Mouse (Mus musculus): ENCODE measurements at regions not wholly inside any gene's neighbourhood (a gene's known extent, or its start where the extent isn't known, plus 50 kb on each side); places are given as distances from the start of the nearest gene placed in this dataset.

- no peaks in the 10 kb centered on the region for H3K27me3 ChIP-seq (replicated peaks; ENCODE audit: control insufficient read depth, insufficient read depth, low read length)
- H3K9me3 ChIP-seq (ENCODE audit: control insufficient read depth, low read length), result no peaks in the 10 kb centered on the region
- no peaks in the 10 kb centered on the region for H3K36me3 ChIP-seq (ENCODE audit: control insufficient read depth, insufficient read depth)
- H3K4me3 ChIP-seq (replicated peaks; ENCODE audit: low read length), result no peak overlapping the region
- ATAC-seq, result no peak
- no peak overlapping the region for H3K4me2 ChIP-seq (ENCODE audit: low read length)
- no peak overlapping the region for H3K9ac ChIP-seq (replicated peaks; ENCODE audit: low read depth, low read length)
- WGBS, result 36% methylated on average over 1 of the region's 1 CpGs
- H3K27ac ChIP-seq (ENCODE audit: low read length), result no peak overlapping the region
- no peaks in the 10 kb centered on the region for H3K4me1 ChIP-seq (replicated peaks; ENCODE audit: control insufficient read depth, insufficient read depth, low read length)
These were observed 1909.6 kb upstream of the 5930422O12Rik start for GRCm38 (mm10) chr8:31518903-31519302.

GRCm38 (mm10) chr8:31520991-31521448, 1907.5 kb upstream of the 5930422O12Rik start:
- Histone ChIP-seq H3K27ac (ENCODE audit: low read length) (no peak overlapping the region), H3K4me3 (replicated peaks; ENCODE audit: low read length) (no peak overlapping the region), H3K4me2 (ENCODE audit: low read length) (no peak overlapping the region), H3K27me3 (replicated peaks; ENCODE audit: control insufficient read depth, insufficient read depth, low read length) (no peaks in the 10 kb centered on the region), H3K36me3 (ENCODE audit: control insufficient read depth, insufficient read depth) (no peaks in the 10 kb centered on the region), H3K9ac (replicated peaks; ENCODE audit: low read depth, low read length) (no peak overlapping the region), H3K4me1 (replicated peaks; ENCODE audit: control insufficient read depth, insufficient read depth, low read length) (no peaks in the 10 kb centered on the region), H3K9me3 (ENCODE audit: control insufficient read depth, low read length) (no peaks in the 10 kb centered on the region)
- WGBS, result 58% methylated on average over 2 of the region's 2 CpGs
- ATAC-seq, result no peak

GRCm38 (mm10) chr8:31525071-31525470, 1903.4 kb upstream of the 5930422O12Rik start:
- H3K9me3 ChIP-seq (ENCODE audit: control insufficient read depth, low read length), result no peaks in the 10 kb centered on the region
- no peak overlapping the region for H3K27ac ChIP-seq (ENCODE audit: low read length)
- 62% methylated on average over 5 of the region's 5 CpGs for WGBS
- H3K36me3 ChIP-seq (ENCODE audit: control insufficient read depth, insufficient read depth), result no peaks in the 10 kb centered on the region
- H3K9ac ChIP-seq (replicated peaks; ENCODE audit: low read depth, low read length), result no peak overlapping the region
- H3K4me3 ChIP-seq (replicated peaks; ENCODE audit: low read length), result no peak overlapping the region
- H3K27me3 ChIP-seq (replicated peaks; ENCODE audit: control insufficient read depth, insufficient read depth, low read length), result no peaks in the 10 kb centered on the region
- H3K4me1 ChIP-seq (replicated peaks; ENCODE audit: control insufficient read depth, insufficient read depth, low read length), result no peaks in the 10 kb centered on the region
- H3K4me2 ChIP-seq (ENCODE audit: low read length), result no peak overlapping the region
- ATAC-seq, result no peak

- H3K27me3 ChIP-seq (replicated peaks; ENCODE audit: control insufficient read depth, insufficient read depth, low read length), result no peaks in the 10 kb centered on the region
These were observed 1889.3 kb upstream of the 5930422O12Rik start for GRCm38 (mm10) chr8:31539251-31539650.

GRCm38 (mm10) chr8:31541646-31542045, 1886.9 kb upstream of the 5930422O12Rik start:
- Histone ChIP-seq H3K27me3 (replicated peaks; ENCODE audit: control insufficient read depth, insufficient read depth, low read length) (no peaks in the 10 kb centered on the region), H3K36me3 (ENCODE audit: control insufficient read depth, insufficient read depth) (no peaks in the 10 kb centered on the region), H3K4me1 (replicated peaks; ENCODE audit: control insufficient read depth, insufficient read depth, low read length) (no peaks in the 10 kb centered on the region), H3K9ac (replicated peaks; ENCODE audit: low read depth, low read length) (no peak overlapping the region), H3K4me2 (ENCODE audit: low read length) (no peak overlapping the region), H3K27ac (ENCODE audit: low read length) (no peak overlapping the region), H3K4me3 (replicated peaks; ENCODE audit: low read length) (no peak overlapping the region), H3K9me3 (ENCODE audit: control insufficient read depth, low read length) (no peaks in the 10 kb centered on the region)
- ATAC-seq, result no peak
- WGBS, result 66% methylated on average over 4 of the region's 4 CpGs

More at GRCm38 (mm10) chr8:31539251-31539650, 1889.3 kb upstream of the 5930422O12Rik start:
- no peak for ATAC-seq
- H3K4me1 ChIP-seq (replicated peaks; ENCODE audit: control insufficient read depth, insufficient read depth, low read length), result no peaks in the 10 kb centered on the region
- no peaks in the 10 kb centered on the region for H3K9me3 ChIP-seq (ENCODE audit: control insufficient read depth, low read length)
- no peak overlapping the region for H3K4me2 ChIP-seq (ENCODE audit: low read length)
- no peak overlapping the region for H3K27ac ChIP-seq (ENCODE audit: low read length)
- H3K4me3 ChIP-seq (replicated peaks; ENCODE audit: low read length), result no peak overlapping the region
- no peak overlapping the region for H3K9ac ChIP-seq (replicated peaks; ENCODE audit: low read depth, low read length)
- 93% methylated on average over 3 of the region's 3 CpGs for WGBS
- H3K36me3 ChIP-seq (ENCODE audit: control insufficient read depth, insufficient read depth), result no peaks in the 10 kb centered on the region

- H3K27me3 ChIP-seq (replicated peaks; ENCODE audit: control insufficient read depth, insufficient read depth, low read length), result no peaks in the 10 kb centered on the region
- ATAC-seq, result no peak
These were observed 1854.4 kb upstream of the 5930422O12Rik start for GRCm38 (mm10) chr8:31574136-31574535.

GRCm38 (mm10) chr8:31576129-31576528, 1852.4 kb upstream of the 5930422O12Rik start:
- no peaks in the 10 kb centered on the region for H3K27me3 ChIP-seq (replicated peaks; ENCODE audit: control insufficient read depth, insufficient read depth, low read length)
- H3K4me3 ChIP-seq (replicated peaks; ENCODE audit: low read length), result no peak overlapping the region
- WGBS, result 81% methylated on average over 2 of the region's 2 CpGs
- no peaks in the 10 kb centered on the region for H3K9me3 ChIP-seq (ENCODE audit: control insufficient read depth, low read length)
- no peak overlapping the region for H3K4me2 ChIP-seq (ENCODE audit: low read length)
- no peaks in the 10 kb centered on the region for H3K36me3 ChIP-seq (ENCODE audit: control insufficient read depth, insufficient read depth)
- no peak overlapping the region for H3K9ac ChIP-seq (replicated peaks; ENCODE audit: low read depth, low read length)
- no peak for ATAC-seq
- H3K4me1 ChIP-seq (replicated peaks; ENCODE audit: control insufficient read depth, insufficient read depth, low read length), result no peaks in the 10 kb centered on the region
- no peak overlapping the region for H3K27ac ChIP-seq (ENCODE audit: low read length)

More at GRCm38 (mm10) chr8:31574136-31574535, 1854.4 kb upstream of the 5930422O12Rik start:
- Histone ChIP-seq H3K4me1 (replicated peaks; ENCODE audit: control insufficient read depth, insufficient read depth, low read length) (no peaks in the 10 kb centered on the region), H3K27ac (ENCODE audit: low read length) (no peak overlapping the region), H3K36me3 (ENCODE audit: control insufficient read depth, insufficient read depth) (no peaks in the 10 kb centered on the region), H3K4me2 (ENCODE audit: low read length) (no peak overlapping the region), H3K4me3 (replicated peaks; ENCODE audit: low read length) (no peak overlapping the region), H3K9ac (replicated peaks; ENCODE audit: low read depth, low read length) (no peak overlapping the region), H3K9me3 (ENCODE audit: control insufficient read depth, low read length) (no peaks in the 10 kb centered on the region)

GRCm38 (mm10) chr8:31584661-31585060, 1843.8 kb upstream of the 5930422O12Rik start:
- H3K9me3 ChIP-seq (ENCODE audit: control insufficient read depth, low read length), result peaks cover 5% of the 10 kb centered on the region; the same call in 1 of the 2 replicates
- WGBS, result 93% methylated on average over 1 of the region's 1 CpGs
- H3K27me3 ChIP-seq (replicated peaks; ENCODE audit: control insufficient read depth, insufficient read depth, low read length), result no peaks in the 10 kb centered on the region
- H3K4me1 ChIP-seq (replicated peaks; ENCODE audit: control insufficient read depth, insufficient read depth, low read length), result no peaks in the 10 kb centered on the region
- H3K27ac ChIP-seq (ENCODE audit: low read length), result no peak overlapping the region
- H3K4me3 ChIP-seq (replicated peaks; ENCODE audit: low read length), result no peak overlapping the region
- H3K4me2 ChIP-seq (ENCODE audit: low read length), result no peak overlapping the region
- ATAC-seq, result no peak
- H3K36me3 ChIP-seq (ENCODE audit: control insufficient read depth, insufficient read depth), result no peaks in the 10 kb centered on the region
- no peak overlapping the region for H3K9ac ChIP-seq (replicated peaks; ENCODE audit: low read depth, low read length)

- H3K9ac ChIP-seq (replicated peaks; ENCODE audit: low read depth, low read length), result no peak overlapping the region
- no peaks in the 10 kb centered on the region for H3K4me1 ChIP-seq (replicated peaks; ENCODE audit: control insufficient read depth, insufficient read depth, low read length)
- ATAC-seq, result no peak
- H3K27ac ChIP-seq (ENCODE audit: low read length), result no peak overlapping the region
- H3K4me2 ChIP-seq (ENCODE audit: low read length), result no peak overlapping the region
- H3K36me3 ChIP-seq (ENCODE audit: control insufficient read depth, insufficient read depth), result no peaks in the 10 kb centered on the region
- no peaks in the 10 kb centered on the region for H3K9me3 ChIP-seq (ENCODE audit: control insufficient read depth, low read length)
- H3K27me3 ChIP-seq (replicated peaks; ENCODE audit: control insufficient read depth, insufficient read depth, low read length), result no peaks in the 10 kb centered on the region
- H3K4me3 ChIP-seq (replicated peaks; ENCODE audit: low read length), result no peak overlapping the region
- WGBS, result 63% methylated on average over 5 of the region's 5 CpGs
These were observed 1829.0 kb upstream of the 5930422O12Rik start for GRCm38 (mm10) chr8:31599536-31599935.

- ATAC-seq, result no peak
- Histone ChIP-seq H3K4me3 (replicated peaks; ENCODE audit: low read length) (no peak overlapping the region), H3K4me2 (ENCODE audit: low read length) (no peak overlapping the region), H3K27ac (ENCODE audit: low read length) (no peak overlapping the region), H3K9ac (replicated peaks; ENCODE audit: low read depth, low read length) (no peak overlapping the region), H3K36me3 (ENCODE audit: control insufficient read depth, insufficient read depth) (no peaks in the 10 kb centered on the region), H3K4me1 (replicated peaks; ENCODE audit: control insufficient read depth, insufficient read depth, low read length) (no peaks in the 10 kb centered on the region), H3K27me3 (replicated peaks; ENCODE audit: control insufficient read depth, insufficient read depth, low read length) (no peaks in the 10 kb centered on the region), H3K9me3 (ENCODE audit: control insufficient read depth, low read length) (no peaks in the 10 kb centered on the region)
- 82% methylated on average over 3 of the region's 3 CpGs for WGBS
These were observed 1827.5 kb upstream of the 5930422O12Rik start for GRCm38 (mm10) chr8:31600979-31601378.

Data from forebrain, embryonic 16.5 days (tissue).